Mouse (Mus musculus) kidney, adult 11 months (tissue): ENCODE data around the gene Acot9.

ENCODE experiments used
- DNase-seq: peaks from one replicate; pipeline ENCODE4 v3.0.0; 2022

Acot9 gene

DNA sequence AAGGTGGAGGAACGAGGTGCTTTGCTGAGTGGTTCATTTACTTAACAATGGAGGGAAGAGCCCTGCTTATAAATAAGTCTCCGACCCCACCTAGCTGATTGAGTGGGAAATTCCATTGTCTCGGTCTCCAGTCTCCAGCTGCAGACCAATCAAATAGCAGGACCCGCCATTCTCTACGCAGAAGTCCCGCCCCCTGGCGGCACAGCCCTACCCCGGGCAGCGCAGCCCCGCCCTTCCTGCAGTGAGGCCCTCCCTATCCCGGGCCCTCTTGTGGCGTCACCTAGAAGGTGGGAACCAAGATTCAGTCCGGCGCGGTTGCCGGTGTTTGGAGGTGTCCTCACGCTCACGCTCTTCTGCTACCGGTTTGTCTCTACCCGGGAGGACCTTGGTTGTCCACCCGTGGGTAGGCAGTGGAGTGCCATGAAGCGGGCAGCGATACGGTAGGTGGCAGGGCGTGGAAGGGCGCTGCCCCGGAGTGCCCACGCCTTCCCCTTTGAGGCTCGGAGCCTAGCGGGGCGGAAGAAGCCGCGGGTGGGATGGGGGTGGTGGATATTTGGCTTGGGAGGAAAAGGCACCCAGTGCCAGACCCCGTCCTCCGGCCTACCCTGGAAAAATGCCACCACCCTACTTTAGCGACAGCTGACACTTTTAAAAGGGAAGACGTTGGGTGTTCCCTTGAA, at the start of gene Acot9:
Gene Acot9, plus strand, starts transcription at position 209 of the 680 bp plus-strand sequence.
- DNase-seq: peak; percentile 90

DNA sequence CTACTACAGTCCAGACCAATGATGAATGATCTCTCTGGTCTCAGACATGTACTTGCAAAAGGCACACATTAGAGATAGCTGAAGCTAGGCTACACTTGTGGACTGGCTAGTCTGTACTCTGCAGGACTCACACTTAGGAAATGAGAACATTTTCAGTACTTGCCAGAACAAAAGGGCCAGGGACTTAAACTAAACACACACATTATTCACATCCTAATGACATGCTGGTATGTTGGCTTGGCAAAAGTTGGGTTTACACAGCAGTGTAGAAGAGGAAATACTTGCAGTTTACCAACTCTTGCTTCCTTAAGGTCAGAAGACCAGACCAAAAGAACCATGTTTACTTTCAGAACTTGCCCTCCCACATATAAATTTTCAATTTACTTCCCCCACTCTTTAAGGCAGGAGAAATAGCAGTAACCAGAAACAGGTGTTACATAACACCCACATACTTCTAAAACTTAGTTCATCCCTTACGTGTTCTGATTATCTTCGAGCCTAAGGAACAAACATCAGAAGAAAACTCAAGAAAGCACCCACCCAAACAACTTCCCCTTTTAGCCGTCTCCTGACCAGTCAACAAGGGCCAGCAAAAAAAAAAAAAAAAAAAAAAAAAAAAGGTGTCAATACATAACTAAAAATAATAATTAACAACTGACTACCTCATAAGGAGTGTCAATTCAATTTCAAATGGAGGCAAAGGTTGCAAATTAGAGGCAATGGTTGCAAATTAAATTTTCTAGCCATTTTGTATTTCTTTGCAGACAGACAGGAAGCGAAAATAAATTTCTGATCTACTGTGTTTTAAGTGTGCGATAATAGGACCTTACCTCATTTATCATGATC, 47.7 kb upstream of the Acot9 start:
- no peak for DNase-seq

DNA sequence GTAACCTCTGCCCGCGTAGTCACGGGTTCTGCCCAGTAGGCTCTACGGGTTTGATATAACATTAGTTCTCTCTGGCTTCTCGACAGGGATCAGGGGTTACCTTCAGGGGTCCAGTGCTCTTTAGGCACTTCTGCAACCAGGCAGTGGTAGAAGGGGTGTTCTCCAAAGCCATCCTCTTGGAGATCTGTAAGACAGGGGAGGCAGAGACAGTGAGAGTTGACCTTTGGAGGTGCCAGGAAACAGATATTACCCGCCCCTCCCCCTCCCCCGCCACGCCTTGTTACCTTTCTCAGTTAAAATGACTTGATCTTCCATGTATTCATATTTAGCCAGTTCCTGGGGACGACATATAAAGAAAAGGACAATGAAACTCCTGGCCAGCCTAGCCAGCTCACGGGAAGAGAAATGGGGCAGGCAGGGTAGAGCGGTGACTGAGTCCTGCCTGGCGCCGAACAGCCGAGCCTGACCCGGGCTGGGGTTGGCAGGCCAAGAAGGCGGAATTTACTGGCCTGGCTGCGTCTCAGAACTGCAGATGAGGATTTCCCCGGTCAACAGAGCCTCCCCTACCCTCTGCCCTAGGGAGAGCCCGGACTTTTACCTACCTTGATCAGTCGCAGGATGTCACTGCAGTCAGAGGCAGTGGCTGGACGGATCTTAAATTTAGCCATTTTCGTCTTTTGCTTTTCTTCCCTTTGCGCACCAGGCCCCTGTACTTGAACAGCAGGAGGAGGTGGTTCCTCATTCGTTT, 46.6 kb upstream of the Acot9 start:
- peak; percentile 48 for DNase-seq

DNA sequence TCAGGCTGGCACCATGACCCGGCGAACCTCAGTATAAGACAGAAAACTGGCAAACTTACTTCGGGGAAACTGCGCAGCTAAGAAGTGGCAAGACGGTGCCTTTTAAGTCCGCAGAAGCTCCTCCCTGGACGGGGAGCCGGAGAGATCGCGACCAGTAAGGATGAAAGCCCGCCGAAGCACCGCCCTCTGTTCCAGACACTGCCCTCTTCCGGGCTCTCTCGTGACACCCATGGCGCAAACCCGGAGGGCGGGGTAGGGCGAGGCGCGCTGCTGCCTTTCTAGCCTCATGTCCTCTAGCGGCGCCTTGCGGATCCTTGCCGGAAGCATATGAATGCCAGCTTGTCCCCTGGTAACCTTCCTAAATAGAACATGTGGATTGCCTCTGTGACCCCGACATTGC, 46.0 kb upstream of the Acot9 start, which contains the start of gene Sat1:
Gene Sat1, minus strand, starts transcription at position 179 of the 400 bp plus-strand sequence.
- peak; percentile 96 for DNase-seq

DNA sequence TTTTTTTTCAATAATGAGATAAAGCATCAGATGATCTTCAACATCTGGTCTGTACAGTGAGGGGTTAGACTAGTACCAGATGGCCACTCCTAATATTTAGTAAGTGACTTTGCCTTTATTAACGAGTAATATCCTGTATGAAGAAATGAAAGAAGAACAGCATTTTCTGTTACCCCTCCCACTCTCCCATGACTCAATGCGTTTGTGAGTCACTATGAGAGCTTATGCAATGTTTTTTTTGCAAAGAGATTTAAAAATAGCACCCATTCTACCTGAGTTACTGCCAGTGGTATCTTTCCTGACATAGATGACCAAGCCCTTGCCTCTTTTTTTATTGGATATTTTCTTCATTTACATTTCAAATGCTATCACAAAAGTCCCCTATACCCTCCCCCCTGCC, 44.0 kb upstream of the Acot9 start:
- DNase-seq: no peak

DNA sequence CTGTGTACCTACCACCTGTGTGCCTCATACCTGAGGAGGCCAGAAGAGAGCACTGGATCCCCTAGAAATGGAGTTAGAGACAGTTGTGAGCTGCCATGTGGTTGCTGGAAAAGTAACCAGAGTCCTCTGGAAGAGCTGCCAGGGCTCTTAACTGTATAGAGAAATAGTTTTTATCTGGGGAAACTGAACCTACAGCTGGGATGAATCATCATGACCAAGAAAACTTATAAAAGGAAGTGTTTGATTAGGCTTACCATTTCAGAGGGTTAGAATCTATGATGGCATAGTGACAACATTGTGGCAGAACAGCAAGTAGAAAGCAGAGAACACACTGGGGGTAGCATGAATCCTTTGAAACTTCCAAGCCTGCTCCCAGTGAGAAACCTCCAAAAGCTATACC, 5.4 kb upstream of the Acot9 start:
- DNase-seq: no peak

DNA sequence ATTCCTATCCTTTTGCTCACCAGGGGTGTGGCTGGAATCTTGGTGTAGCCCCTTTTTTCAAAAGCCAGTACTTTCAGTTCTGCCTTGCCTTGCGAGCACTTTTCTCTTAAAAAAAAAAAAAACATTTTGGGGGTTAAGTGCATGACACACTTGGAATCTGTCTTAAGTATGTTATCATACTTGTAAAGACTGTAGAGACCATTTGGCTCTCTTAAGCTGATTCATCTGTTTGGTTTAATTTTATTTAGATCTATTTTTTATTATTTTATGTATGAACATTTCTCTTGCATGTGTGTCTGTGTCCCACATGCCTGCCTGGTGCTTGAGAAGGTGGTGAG, 641 bp downstream of the Acot9 start:
- no peak for DNase-seq

DNA sequence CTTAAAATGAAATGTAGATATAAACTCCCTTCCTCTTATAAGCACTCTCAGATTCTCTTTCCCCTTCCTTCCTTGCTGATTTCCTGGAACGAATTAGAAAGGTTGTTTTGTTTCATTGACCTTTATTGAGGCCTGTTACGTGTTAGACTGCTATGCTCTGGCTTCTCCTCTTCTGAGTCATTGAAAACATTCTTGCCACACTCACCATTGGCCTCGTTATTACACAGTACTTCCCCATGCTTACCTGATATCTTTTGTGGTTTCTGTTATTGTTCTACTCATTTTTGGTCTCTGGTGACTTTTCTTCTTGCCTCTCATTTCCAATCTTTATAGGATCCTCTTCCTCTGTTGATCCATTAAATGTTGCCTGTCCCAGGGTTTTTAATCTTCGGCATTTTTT, 16.2 kb downstream of the Acot9 start:
- DNase-seq: no peak

DNA sequence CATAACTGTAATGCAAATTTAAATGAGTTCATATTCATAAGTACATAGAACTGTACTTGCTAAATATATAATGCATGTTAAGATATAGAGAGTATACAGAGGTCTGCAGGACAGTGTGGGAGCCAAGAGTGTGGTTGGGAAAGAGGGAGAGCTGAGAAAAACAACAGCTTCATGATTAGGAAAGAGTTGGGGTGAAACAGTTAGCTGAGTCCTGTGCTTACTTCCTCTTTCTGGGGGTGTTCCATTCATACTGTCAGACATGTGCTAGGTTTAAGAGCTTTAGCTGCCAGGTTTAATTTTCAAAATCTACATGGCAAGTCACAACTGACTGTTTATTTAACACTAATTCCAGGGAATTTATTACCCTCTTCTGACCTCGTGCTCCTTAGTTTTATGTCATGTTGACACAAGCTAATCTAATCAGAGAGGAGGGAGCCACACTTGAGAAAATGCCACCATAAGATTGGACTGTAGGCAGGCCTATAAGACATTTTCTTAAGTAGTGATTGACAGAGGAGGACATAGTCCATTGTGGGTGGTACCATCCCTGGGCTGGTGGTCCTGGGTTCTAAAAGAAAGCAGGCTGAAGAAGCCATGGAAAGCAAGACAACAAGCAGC, 18.3 kb downstream of the Acot9 start:
- DNase-seq: no peak

DNA sequence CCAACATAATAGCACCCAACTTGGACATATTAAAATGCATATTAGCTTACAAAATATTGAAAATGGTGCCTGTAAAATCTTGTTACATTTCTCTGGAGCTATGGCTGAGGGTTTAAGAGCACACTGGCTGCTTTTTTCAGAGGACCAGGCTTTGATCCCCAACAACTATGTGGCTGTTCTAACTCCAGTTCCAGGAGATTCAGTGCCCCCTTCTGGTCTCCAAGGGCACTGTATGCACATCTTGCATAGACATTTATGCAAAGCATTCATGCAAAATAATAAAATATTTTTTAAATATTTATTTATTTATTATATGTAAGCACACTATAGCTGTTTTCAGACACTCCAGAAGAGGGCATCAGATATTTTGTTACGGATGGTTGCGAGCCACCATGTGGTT, 44.1 kb downstream of the Acot9 start:
- DNase-seq: no peak

DNA sequence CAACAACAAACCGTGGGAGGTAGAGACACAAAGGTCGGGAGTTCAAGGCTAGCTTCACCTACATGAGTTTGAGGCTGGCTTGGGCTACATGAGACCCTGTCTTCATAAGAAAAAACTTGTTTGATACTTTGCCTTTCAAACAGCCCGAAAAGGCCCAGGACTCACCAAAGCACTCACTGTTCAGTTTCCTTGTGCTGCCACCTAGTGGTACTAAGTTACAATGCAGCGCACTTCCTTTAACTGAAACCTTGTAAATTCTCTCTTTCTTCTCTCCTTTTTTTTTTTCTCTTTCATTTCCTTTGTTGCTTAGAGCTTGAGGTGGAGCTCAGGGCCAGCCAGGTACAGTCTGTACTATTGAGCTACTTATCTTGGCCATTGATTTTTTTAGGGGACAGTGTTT, 55.8 kb downstream of the Acot9 start:
- no peak for DNase-seq

DNA sequence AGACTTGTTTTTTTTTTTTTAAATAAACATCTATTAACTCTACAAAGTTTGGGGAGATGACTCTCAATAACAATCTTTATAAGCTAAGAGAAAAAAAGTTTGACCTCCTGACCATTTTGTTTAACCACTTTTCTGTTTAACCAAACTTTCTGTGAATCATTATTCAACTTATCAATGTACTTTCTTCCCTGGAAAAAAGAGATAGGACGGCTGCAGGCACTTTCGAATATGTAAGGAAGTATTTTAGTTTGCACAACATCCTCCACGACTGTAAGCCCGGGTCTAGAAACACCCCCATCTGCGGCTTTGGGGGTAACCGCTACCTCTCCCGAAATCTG, 75.3 kb downstream of the Acot9 start:
- DNase-seq: no peak

DNA sequence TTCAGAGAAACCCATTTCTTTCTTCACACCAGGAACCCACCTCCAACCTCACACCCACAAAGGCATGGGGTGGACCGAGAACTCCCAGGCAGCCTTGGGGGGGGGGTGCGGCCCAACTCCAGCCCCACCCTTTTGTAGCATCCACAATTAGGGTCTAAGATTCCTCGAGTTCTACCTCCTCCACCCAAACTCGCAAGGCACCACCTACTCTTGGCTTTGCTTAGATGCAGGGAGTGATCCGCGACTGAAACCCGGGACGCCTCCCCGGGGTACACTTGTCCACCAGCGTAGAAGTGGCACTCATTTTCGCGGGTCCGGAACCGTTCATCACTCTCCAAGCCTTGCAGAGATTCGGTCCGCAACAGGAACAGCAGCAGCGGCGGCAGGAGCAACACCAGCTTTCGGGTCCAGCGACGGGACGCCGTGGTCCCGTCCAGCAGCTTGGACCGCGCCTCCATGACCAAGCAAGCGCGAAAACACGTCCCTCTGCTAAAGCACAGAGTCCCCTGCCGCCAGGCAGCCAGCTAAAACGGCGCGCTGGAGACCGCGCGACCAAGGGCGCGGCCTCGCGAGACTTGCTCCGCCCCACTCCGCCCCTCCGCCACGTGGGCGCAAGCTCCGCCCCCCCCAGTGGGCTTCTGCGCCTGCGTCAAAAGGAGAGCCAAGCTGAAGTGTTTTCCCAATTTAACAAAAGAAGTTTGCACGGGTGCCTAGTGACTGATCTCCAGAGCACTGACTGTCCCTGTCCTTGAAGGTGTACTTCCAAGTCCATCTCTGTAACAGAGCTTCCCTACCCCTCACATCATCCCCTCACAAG, 75.9 kb downstream of the Acot9 start:
- DNase-seq: peak; percentile 63

DNA sequence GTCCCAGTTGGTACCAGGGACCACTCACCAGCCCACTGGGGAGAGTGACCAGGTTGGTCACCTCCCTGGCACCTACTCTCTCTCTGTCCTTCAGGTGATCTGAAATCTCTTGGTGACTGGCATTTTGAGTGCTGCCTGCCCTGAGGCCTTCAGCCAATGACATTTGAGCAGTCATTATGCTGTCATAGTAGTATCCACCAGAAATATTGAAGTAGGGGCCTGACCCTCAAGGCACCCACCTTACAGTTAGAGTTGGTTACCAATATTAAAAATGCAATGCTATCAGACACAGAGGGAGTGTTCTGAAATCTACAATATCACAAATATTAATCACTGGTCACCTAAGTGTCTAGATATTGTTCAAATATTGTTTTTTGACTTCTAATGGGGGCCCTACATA, 78.4 kb downstream of the Acot9 start, which contains the start of gene Prdx4:
Gene Prdx4, minus strand, starts transcription at position 101 of the 400 bp plus-strand sequence.
- no peak for DNase-seq

DNA sequence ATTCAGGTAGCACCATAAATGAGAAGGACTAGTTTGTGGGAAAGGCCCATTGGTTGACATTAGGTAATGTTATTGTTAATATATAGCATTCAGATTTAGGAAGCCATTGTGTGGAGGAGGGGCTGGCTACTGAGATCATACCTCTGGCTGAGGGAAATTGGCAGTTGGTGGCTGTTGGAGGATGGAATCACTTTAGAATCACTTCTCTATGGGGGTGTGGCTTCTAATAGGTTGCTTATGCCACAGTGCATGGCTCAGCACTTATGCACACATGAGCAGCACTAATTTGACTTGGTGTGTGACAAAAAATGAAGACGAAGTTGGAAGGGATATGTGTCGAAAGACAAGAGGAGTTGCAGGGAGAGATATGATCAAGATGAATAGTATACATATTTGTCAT, 84.0 kb downstream of the Acot9 start:
- DNase-seq: no peak
